Mouse (Mus musculus) heart, embryonic 11.5 days (tissue): ENCODE results near the gene Iqschfp. TPM values are rescaled to one million over a fixed set of nuclear protein-coding genes. Genes with fewer than 3 reads are reported as not detected.

ENCODE experiments used
- ATAC-seq: fragments of 200-750 bp; cut with Nextera tagmentation; replicated peaks from 2 replicates; pipeline ENCODE4 v1.8.0; 2017; ENCODE audit warnings: moderate library complexity; ENCODE audit not compliant: insufficient number of reproducible peaks, low FRiP score, low TSS enrichment
- H3K27ac ChIP-seq: fragments of 300-500 bp; sonication (generic); 2 replicates; pipeline ENCODE4 v1.5.1; 2014; ENCODE audit warnings: mild to moderate bottlenecking, low read depth, low read length
- H3K27me3 ChIP-seq: fragments of 300-500 bp; sonication (generic); 2 replicates; pipeline ENCODE4 v1.6.1; 2014; ENCODE audit warnings: mild to moderate bottlenecking, low read length, mixed read lengths; ENCODE audit not compliant: control insufficient read depth, insufficient read depth
- H3K36me3 ChIP-seq: fragments of 300-500 bp; sonication (generic); 2 replicates; pipeline ENCODE4 v1.6.1; 2014; ENCODE audit warnings: mild to moderate bottlenecking, low read length, moderate library complexity, mixed read lengths; ENCODE audit not compliant: control insufficient read depth, insufficient read depth
- H3K4me1 ChIP-seq: fragments of 300-500 bp; sonication (generic); 2 replicates; pipeline ENCODE4 v1.6.1; 2014; ENCODE audit warnings: low read length; ENCODE audit not compliant: control insufficient read depth, insufficient read depth
- H3K4me2 ChIP-seq: fragments of 300-500 bp; sonication (generic); 2 replicates; pipeline ENCODE4 v1.6.1; 2014; ENCODE audit warnings: mild to moderate bottlenecking, moderate library complexity
- H3K4me3 ChIP-seq: fragments of 300-500 bp; sonication (generic); 2 replicates; pipeline ENCODE4 v1.5.1; 2014; ENCODE audit warnings: low read depth, low read length
- H3K9ac ChIP-seq: fragments of 300-500 bp; sonication (generic); 2 replicates; pipeline ENCODE4 v1.6.1; 2014; ENCODE audit warnings: mild to moderate bottlenecking, low read depth, low read length, moderate library complexity
- H3K9me3 ChIP-seq: fragments of 300-500 bp; sonication (generic); replicated peaks from 2 replicates; pipeline ENCODE4 v1.6.1; 2016; ENCODE audit warnings: low read length; ENCODE audit not compliant: control insufficient read depth
- WGBS: fragments of 180-500 bp; shearing (Covaris S2); extraction: QIAGEN DNeasy Blood & Tissue Kit; methylation state at CpG from one replicate; pipeline ENCODE4 v1.1.7; 2014; ENCODE audit not compliant: insufficient replicate concordance; 5-methylcytosine and 5-hydroxymethylcytosine counted together
- polyA plus RNA-seq: library from polyadenylated mRNA; unstranded; fragments of >200 nt; fragmentation: Nextera tagmentation; extraction: Ambion mirVana; gene quantifications from 2 replicates; pipeline ENCODE4 v1.2.1, GENCODE M21; 2014

Iqschfp gene
- 0.26 TPM in 1 of 2 replicates, not detected in the other for polyA plus RNA-seq

DNA sequence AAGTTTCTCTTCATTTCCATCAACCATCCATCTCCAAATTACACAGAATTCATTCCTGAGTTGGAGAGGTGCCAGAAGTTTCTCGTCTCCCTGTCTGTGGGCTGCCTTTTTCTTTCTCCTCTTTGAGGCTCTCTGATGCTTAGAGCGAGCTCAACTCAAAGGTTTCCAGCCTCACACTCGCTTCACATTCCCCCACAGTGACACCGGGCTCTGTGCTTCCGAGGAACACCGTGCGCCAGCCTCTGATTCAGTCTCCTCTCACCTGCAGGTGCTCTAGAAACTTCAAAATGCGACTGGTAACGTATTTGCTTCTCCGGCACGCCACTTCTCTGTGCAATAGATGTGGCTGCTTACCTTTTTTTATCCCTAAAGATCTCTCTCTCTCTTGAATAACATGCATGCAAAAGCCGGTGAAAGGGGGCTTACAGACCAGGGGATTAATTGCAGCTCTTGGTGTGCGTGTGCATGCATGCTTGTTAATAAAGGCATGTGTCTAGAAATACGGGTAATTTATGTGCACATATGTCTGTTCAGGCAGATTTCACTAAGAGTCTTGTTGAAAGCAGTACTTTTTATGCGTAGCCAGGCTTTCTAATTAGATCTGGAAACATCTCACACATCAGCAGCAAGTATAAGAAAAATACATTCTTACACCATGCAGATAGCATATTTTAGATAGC, at the start of gene Iqschfp, which contains the start of gene Iqcj:
Gene Iqschfp (plus strand): TSS at position 207 of the 680 bp plus-strand sequence.
Gene Iqcj (plus strand): TSS at position 195 of the 680 bp plus-strand sequence.
- Histone ChIP-seq H3K27me3 (no peaks in the 10 kb centered on the region), H3K4me1 (no peaks in the 10 kb centered on the region), H3K4me2 (no peak within 1 kb of the TSS), H3K36me3 (no peaks in the 10 kb centered on the region), H3K9ac (no peak within 1 kb of the TSS), H3K9me3 (no peaks in the 10 kb centered on the region), H3K4me3 (no peak within 1 kb of the TSS), H3K27ac (no peak within 1 kb of the TSS)
- no peak for ATAC-seq
- WGBS, result 70% methylated on average over 15 of the region's 15 CpGs

DNA sequence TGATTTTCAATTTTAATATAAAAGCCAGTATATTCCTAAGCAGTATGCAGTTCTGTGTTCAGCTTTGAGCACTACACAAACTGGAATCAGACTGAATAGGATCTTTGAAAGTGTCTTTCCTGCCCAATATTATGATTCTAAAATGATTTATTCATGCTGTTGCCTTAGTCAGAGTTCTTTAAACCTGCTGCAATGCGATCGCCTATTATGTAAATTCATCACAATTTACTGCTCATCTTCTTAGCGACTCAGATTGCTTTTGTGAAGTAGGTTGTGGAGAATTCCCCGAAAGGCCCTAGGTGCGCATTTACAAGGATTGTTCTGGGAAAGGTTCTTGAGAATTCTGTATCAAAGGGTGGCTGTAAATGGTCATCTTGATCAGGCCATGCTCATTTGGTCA, 39.6 kb upstream of the Iqschfp start:
- H3K27me3 ChIP-seq, result no peaks in the 10 kb centered on the region
- H3K4me3 ChIP-seq, result no peak overlapping the region
- H3K4me2 ChIP-seq, result no peak overlapping the region
- H3K27ac ChIP-seq, result no peak overlapping the region
- 80% methylated on average over 5 of the region's 5 CpGs for WGBS
- no peaks in the 10 kb centered on the region for H3K36me3 ChIP-seq
- H3K9ac ChIP-seq, result no peak overlapping the region
- ATAC-seq, result no peak
- H3K9me3 ChIP-seq, result no peaks in the 10 kb centered on the region
- no peaks in the 10 kb centered on the region for H3K4me1 ChIP-seq

DNA sequence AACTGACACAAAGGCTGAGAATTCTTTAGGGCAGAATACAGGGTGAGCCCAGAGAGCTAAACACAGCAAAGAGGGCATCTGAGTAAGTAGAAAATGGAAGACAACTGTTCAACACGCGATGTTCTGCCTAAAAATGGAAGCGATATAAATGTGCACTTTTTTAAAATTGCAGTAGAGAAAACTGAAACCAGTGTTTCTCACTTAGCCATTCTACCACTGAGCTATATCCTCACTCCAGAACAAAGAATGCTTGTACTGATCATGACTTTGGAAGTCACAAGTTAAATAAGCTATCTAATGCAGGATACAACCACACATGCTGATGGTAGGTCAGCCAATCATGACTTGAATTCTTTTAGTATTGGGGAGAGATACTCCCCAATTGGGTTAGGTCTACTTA, 30.5 kb upstream of the Iqschfp start:
- Histone ChIP-seq H3K27ac (no peak overlapping the region), H3K4me2 (no peak overlapping the region)
- WGBS, result 75% methylated on average over 3 of the region's 3 CpGs

GRCm38 (mm10) chr3:67867420-67868065, 24.5 kb upstream of the Iqschfp start:
- H3K9me3 ChIP-seq, result no peaks in the 10 kb centered on the region
- no peaks in the 10 kb centered on the region for H3K27me3 ChIP-seq
- no peak for ATAC-seq
- H3K9ac ChIP-seq, result no peak overlapping the region
- no peak overlapping the region for H3K4me2 ChIP-seq
- WGBS, result 74% methylated on average over 13 of the region's 13 CpGs
- H3K27ac ChIP-seq, result no peak overlapping the region
- no peak overlapping the region for H3K4me3 ChIP-seq
- no peaks in the 10 kb centered on the region for H3K36me3 ChIP-seq
- H3K4me1 ChIP-seq, result no peaks in the 10 kb centered on the region

More for the DNA sequence above, 30.5 kb upstream of the Iqschfp start:
- Histone ChIP-seq H3K27me3 (no peaks in the 10 kb centered on the region), H3K36me3 (no peaks in the 10 kb centered on the region), H3K4me3 (no peak overlapping the region), H3K9me3 (no peaks in the 10 kb centered on the region), H3K4me1 (no peaks in the 10 kb centered on the region), H3K9ac (no peak overlapping the region)
- no peak for ATAC-seq

DNA sequence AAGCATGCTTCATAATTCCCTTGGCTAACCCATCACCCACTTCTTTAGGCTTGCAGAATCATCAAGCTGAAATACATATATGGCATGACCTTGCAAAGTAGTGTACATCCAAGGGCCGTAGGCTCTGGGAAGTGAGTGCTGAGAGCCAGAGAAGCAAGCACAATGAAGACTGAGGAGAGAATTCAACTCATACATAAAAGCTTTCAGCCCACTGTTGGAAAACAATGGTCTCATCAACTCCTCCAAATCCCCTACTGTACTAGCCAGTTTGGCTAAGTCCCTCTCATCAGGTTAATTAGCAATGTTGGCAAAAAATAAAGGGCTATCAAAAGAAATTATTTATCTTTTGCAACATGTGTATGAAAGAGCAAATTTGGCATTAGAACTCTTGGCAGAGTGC, 22.6 kb upstream of the Iqschfp start:
- ATAC-seq, result no peak
- no peaks in the 10 kb centered on the region for H3K9me3 ChIP-seq
- no peak overlapping the region for H3K27ac ChIP-seq
- H3K27me3 ChIP-seq, result no peaks in the 10 kb centered on the region
- no peak overlapping the region for H3K9ac ChIP-seq
- H3K4me2 ChIP-seq, result no peak overlapping the region
- WGBS, result 87% methylated on average over 1 of the region's 1 CpGs
- H3K4me3 ChIP-seq, result no peak overlapping the region
- H3K36me3 ChIP-seq, result no peaks in the 10 kb centered on the region
- no peaks in the 10 kb centered on the region for H3K4me1 ChIP-seq

GRCm38 (mm10) chr3:67877253-67877652, 14.8 kb upstream of the Iqschfp start:
- Histone ChIP-seq H3K9me3 (no peaks in the 10 kb centered on the region), H3K4me2 (no peak overlapping the region), H3K4me1 (no peaks in the 10 kb centered on the region), H3K36me3 (no peaks in the 10 kb centered on the region), H3K27me3 (no peaks in the 10 kb centered on the region), H3K4me3 (no peak overlapping the region), H3K9ac (no peak overlapping the region), H3K27ac (no peak overlapping the region)
- no peak for ATAC-seq
- 55% methylated on average over 4 of the region's 4 CpGs for WGBS

- Histone ChIP-seq H3K4me1 (no peaks in the 10 kb centered on the region), H3K36me3 (no peaks in the 10 kb centered on the region), H3K9ac (no peak overlapping the region), H3K4me2 (no peak overlapping the region), H3K27ac (no peak overlapping the region), H3K27me3 (no peaks in the 10 kb centered on the region), H3K4me3 (no peak overlapping the region), H3K9me3 (no peaks in the 10 kb centered on the region)
- no peak for ATAC-seq
- 73% methylated on average over 3 of the region's 3 CpGs for WGBS
Measured at GRCm38 (mm10) chr3:67884335-67884734, 7.7 kb upstream of the Iqschfp start.

DNA sequence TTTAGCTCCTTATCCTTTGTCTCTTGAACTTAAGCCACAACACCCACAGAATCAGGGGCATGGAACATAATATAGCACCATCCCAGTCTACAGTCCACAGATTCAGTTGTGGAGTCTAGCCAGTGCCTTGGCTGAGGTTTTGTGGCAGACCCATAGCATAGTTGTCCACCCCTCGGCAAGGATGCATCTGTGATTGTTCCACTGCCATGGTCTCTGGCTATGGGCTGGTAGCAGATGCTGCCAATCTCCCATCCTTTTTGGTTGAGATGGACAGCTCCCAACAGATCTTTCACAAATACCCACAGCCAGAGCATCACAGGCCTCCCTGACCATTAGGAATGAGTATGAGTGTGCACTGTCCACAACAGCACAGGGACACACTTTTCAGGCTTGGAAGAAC, 5.9 kb upstream of the Iqschfp start:
- WGBS, result 85% methylated on average over 1 of the region's 1 CpGs
- ATAC-seq, result no peak
- H3K4me1 ChIP-seq, result no peaks in the 10 kb centered on the region

GRCm38 (mm10) chr3:67887251-67887650, 4.8 kb upstream of the Iqschfp start:
- Histone ChIP-seq H3K27me3 (no peaks in the 10 kb centered on the region), H3K9me3 (no peaks in the 10 kb centered on the region), H3K4me2 (no peak overlapping the region), H3K4me3 (no peak overlapping the region), H3K27ac (no peak overlapping the region), H3K4me1 (no peaks in the 10 kb centered on the region), H3K36me3 (no peaks in the 10 kb centered on the region), H3K9ac (no peak overlapping the region)
- no peak for ATAC-seq

More for the DNA sequence above, 5.9 kb upstream of the Iqschfp start:
- Histone ChIP-seq H3K27me3 (no peaks in the 10 kb centered on the region), H3K4me2 (no peak overlapping the region), H3K36me3 (no peaks in the 10 kb centered on the region), H3K27ac (no peak overlapping the region), H3K9ac (no peak overlapping the region), H3K4me3 (no peak overlapping the region), H3K9me3 (no peaks in the 10 kb centered on the region)
